Mouse (Mus musculus) heart, adult 2 months (tissue): Measurements from ENCODE around the gene Mgmt.

Source experiments
- CTCF ChIP-seq: fragments of 200-600 bp; IDR thresholded peaks from 2 replicates; pipeline ENCODE4 v1.8.1; 2022; ENCODE audit warnings: antibody characterized with exemption, mild to moderate bottlenecking, moderate library complexity
- EP300 ChIP-seq: fragments of 200-500 bp; IDR thresholded peaks from 2 replicates; pipeline ENCODE4 v1.6.1; 2011; ENCODE audit warnings: low read depth, low read length, control low read depth; ENCODE audit not compliant: insufficient read depth
- POLR2A ChIP-seq: fragments of 200-500 bp; IDR thresholded peaks from 2 replicates; pipeline ENCODE4 v1.6.1; 2011; ENCODE audit warnings: mild to moderate bottlenecking, low read depth, low read length, control low read depth; ENCODE audit not compliant: insufficient read depth

DNA sequence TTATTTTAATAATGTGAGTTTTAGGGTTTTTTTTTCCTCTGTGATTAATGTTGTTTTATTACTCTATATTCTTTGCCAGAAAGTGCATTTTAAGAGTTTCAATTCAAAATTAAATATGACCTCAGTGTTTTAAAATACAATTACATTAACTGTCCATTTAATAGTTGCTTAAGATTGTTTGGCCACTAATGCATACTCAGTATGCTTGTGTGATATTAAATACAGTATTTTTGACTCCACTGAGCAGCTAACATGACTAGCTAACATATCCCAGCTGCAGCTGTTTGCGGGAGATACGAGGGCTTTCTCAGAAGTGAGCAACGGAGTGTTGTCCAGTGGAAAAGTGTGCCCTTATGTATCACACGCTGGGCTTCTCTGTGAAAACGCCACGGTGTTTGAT lies 179.9 kb downstream of the Mgmt start:
- TF ChIP-seq EP300, result no peak
- TF ChIP-seq CTCF, result no peak
- no peak for TF ChIP-seq POLR2A
